Mouse (Mus musculus) urinary bladder, adult 2 months (tissue): ENCODE data around the gene Anp32e. TPM values are rescaled to one million over a fixed set of nuclear protein-coding genes. Genes with fewer than 3 reads are reported as not detected.

Experiments used
- polyA plus RNA-seq: library from polyadenylated mRNA; depleted of rRNA; stranded (reverse); fragments of >200 nt; gene quantifications from 2 replicates; pipeline ENCODE4 v1.2.3, GENCODE M21; 2012; rRNA removed

The Anp32e gene
- polyA plus RNA-seq, 1 experiment: 53.4 TPM

Other genes with a start within 250 kb of the Anp32e start
- 52.4 and 58.8 TPM in 2 replicates for gene Adamtsl4, start 241.3 kb upstream of the Anp32e start, polyA plus RNA-seq
- gene Ecm1, start 189.7 kb upstream of the Anp32e start, polyA plus RNA-seq: 718 and 729 TPM in 2 replicates
- 32.5 and 37.6 TPM in 2 replicates for gene Tars2, start 169.0 kb upstream of the Anp32e start, polyA plus RNA-seq
- 17.7 and 20.2 TPM in 2 replicates for gene Rprd2, start 110.4 kb upstream of the Anp32e start, polyA plus RNA-seq
- 26.6 and 29.7 TPM in 2 replicates for gene Prpf3, start 73.4 kb upstream of the Anp32e start, polyA plus RNA-seq
- gene Mrps21, start 57.7 kb upstream of the Anp32e start, polyA plus RNA-seq: 245 and 291 TPM in 2 replicates
- 37.5 and 49.5 TPM in 2 replicates for gene Ciart, start 47.0 kb upstream of the Anp32e start, polyA plus RNA-seq
- gene BC028528, start 37.2 kb upstream of the Anp32e start, polyA plus RNA-seq: 28.6 and 30.4 TPM in 2 replicates
- gene Aph1a, start 35.3 kb upstream of the Anp32e start, polyA plus RNA-seq: 84.0 and 96.2 TPM in 2 replicates
- 14.7 and 17.0 TPM in 2 replicates for gene Car14, start 24.6 kb upstream of the Anp32e start, polyA plus RNA-seq
- 196 and 224 TPM in 2 replicates for gene Plekho1, start 66.8 kb downstream of the Anp32e start, polyA plus RNA-seq
- 15.3 and 20.3 TPM in 2 replicates for gene Vps45, start 129.2 kb downstream of the Anp32e start, polyA plus RNA-seq
- gene Otud7b, start 175.3 kb downstream of the Anp32e start, polyA plus RNA-seq: 11.1 and 16.8 TPM in 2 replicates
- gene Mtmr11, start 232.8 kb downstream of the Anp32e start, polyA plus RNA-seq: 33.7 and 35.7 TPM in 2 replicates
- gene Sf3b4, start 243.1 kb downstream of the Anp32e start, polyA plus RNA-seq: 48.6 and 52.3 TPM in 2 replicates